Comparison of ENCODE assay signal across 15 mouse cellular contexts in the genomic region with DNA sequence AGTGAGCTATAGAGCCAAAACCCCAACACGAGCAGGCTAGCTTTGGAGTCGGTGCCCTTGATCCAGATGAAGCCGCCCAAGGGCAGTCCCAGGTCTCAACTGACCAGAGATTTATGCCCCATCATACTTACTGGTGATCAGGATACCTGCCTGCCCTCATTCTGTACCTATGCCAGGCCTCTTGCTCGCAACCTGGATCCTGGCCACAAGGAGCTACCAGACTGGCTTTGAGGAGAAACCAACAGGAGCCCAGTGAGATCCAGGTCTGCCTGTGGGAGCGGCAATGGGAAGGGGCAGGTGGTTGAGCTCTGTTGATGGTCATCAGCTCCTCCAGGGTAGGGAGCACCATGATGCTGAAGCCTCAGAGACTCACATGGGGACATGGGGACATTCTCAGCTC. TPM values are rescaled to one million over a fixed set of nuclear protein-coding genes. Genes with fewer than 3 reads are reported as not detected.
"Had no signal": no experiment of that assay in that cellular context is flagged by ENCODE, and none has a peak within 500 bp of the region (broad histone marks: within the 10 kb centered on the region; RNA-seq: fewer than 3 reads in every experiment).

No protein-coding gene starts in this region.

- H3K9me3 ChIP-seq: liver, embryonic 13.5 days; midbrain, embryonic 13.5 days had no signal

- H3K36me3 ChIP-seq: liver, embryonic 13.5 days; midbrain, embryonic 13.5 days had no signal

- H3K9ac ChIP-seq: liver, embryonic 13.5 days; midbrain, embryonic 13.5 days had no signal

- H3K27ac ChIP-seq: left cerebral cortex, adult 2 months; liver, embryonic 13.5 days; midbrain, embryonic 13.5 days had no signal

- H3K4me2 ChIP-seq: liver, embryonic 13.5 days; midbrain, embryonic 13.5 days had no signal

- ATAC-seq: midbrain, embryonic 13.5 days; midbrain, embryonic 16.5 days had no signal

- H3K4me1 ChIP-seq: liver, embryonic 13.5 days had no signal

- H3K4me3 ChIP-seq: left cerebral cortex, adult 2 months; liver, embryonic 13.5 days; midbrain, embryonic 13.5 days had no signal

- DNase-seq: kidney, adult 9 months; kidney, postnatal 25 days; layer of hippocampus, postnatal 36 days; left cerebral cortex, postnatal 4 days; liver, embryonic 13.5 days; lung, adult 2 months; lung, postnatal 14 days; lung, postnatal 4 days; thymus, adult 18-20 months; thymus, postnatal 36 days had no signal

- H3K27me3 ChIP-seq: liver, embryonic 13.5 days had no signal

RNA-seq across cellular contexts. Expression of gene Scube1, which starts 12.5 kb away (rescaled TPM):
- total RNA-seq: megakaryocyte progenitor cell, adult 5-6 weeks; megakaryocyte-erythroid progenitor cell, adult 5-6 weeks had no signal
